Mouse (Mus musculus): ENCODE data around the gene Mapk12.

- TF ChIP-seq HCFC1 (IDR thresholded peaks at IDR 0.05; ENCODE audit: borderline replicate concordance, insufficient read depth, low read length) (no peak), MAFK (IDR thresholded peaks at IDR 0.05; ENCODE audit: insufficient read depth, low read depth, low read length) (no peak), CHD2 (IDR thresholded peaks at IDR 0.05; ENCODE audit: low read depth, low read length) (no peak)
Observed at GRCm38 (mm10) chr15:89130245-89130644, 10.3 kb downstream of the Mapk12 start.
